Mouse (Mus musculus) spleen, adult 12 weeks (tissue): Measurements from ENCODE around the gene Prpf6.
A peak's percentile ranks its signal among the peaks of the same experiment; 100 is the strongest.

Experiments used
- DNase-seq: peaks from one replicate; pipeline ENCODE4 v3.0.0; 2022; ENCODE audit warnings: low spot score

The Prpf6 gene

DNA sequence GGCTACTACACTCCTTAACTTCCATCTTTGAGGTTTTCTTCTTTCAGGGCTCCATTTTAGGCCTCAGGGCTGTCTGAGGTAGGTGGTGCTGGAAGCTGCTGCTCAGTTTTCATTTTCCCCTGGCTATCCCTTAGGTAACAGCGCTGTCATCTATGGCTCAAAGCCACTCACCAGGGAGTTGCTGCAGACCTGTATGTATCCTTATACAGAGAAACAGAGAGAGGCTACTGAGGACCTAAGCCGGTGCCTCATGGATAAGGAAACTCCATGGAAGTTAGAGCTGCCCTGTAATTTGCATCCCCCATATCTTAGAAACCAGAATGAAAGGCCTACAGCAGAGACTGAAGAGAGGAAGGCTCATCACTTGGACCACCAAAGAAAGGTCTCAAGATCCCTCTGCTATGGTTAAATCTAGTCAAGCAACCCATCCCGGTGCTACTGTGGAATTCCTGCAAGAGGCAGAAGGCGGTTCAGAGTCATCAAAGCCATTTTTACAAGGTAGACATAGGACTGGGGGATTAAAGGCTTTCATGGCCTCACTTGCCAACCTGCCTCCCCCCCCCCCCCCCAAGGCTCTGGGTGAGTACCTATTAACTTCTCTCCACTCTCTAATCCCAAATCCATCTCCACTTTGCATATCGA is 11.4 kb upstream of the Prpf6 start:
- DNase-seq: no peak

DNA sequence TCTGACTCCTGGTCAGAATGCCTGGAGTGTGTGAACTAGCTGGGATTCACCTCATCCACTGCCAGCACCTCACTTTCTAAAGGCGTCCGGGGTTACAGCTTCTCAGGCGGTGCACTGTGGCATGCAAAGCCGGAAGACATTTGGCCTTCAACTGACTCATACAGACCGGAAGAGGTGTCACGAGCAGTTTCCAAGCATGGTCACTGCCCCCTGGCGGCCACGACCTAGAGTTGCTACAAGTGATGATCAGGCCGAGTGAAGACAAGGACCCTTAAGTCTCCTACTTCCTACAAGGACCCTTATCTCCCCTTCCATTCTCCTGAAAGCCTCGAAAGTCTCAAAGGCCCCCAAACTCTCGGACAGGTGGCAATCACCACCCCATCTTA is 10.7 kb upstream of the Prpf6 start:
- DNase-seq: peak; percentile 68

DNA sequence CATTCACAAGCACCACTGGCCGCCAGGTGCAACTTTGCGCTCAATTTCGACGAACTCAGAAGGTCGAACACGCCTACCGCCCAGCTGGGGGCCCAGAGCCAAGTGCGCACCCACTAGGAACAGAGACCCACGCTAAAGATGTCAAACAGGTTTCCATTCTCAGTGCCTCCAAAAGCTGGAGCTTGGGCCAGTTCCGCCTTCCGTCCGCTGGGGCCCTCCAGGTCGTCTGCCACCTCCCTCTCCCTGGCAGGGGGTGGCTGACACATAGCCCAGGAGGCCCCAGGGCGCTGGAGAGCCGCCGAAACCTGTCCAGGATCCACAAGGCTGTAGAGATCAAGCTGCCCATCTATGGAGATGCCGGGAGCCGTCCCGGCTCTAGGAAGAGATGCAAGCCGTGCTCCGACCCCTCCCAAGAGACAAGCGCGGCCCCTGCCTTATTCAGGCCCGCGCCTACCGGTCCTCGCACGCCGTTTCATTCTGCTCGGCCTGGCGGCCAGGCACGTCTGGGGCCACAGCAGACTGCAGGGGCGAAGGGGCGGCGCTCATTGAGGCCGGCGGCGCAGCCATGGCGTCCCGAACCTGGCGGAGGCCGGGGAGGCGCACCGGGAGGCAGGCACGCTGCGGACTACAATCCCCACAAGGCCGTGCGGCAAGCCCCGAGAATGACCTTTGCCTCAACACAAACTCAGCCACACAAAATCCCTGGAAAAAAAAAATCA is 10.1 kb upstream of the Prpf6 start:
- peak; percentile 73 for DNase-seq

DNA sequence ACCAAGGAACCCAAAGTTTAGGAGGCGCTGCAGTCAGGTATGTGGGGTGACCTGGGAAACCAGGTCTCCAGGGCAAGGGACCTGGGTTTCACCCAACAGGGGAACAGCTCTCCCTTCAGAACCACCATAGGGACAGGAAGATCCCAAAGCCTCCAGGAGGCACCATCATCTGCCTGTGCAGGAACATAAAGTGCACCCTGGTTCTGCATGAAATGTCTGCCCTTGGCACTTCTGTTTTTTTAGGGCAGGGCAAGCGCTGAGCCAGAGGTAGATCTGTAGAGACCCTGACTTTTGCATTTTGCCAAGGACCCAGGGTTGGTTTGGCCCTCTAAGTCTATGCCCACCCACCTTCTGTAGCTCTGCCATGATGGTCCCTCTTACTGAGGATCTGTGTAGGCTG is 9.3 kb upstream of the Prpf6 start:
- no peak for DNase-seq

DNA sequence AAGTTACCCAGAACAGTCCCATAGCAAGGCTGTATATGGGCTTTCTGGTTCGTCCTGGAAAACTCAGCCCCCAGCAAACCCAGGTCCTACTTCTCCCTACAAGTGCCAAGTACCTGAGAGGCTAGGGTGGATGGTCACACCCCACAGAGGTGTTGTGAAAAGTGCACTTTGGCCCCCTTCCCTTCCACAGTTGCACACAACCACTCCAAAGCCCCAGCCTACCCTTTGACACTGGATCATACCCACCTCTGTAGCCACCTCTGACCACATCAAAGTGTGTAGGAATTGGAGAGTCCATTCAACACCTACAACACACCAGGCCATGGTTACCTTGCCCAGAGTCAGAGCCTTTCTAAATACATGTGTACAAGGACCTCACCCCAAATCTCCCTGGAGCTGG is 8.7 kb upstream of the Prpf6 start:
- DNase-seq: no peak

DNA sequence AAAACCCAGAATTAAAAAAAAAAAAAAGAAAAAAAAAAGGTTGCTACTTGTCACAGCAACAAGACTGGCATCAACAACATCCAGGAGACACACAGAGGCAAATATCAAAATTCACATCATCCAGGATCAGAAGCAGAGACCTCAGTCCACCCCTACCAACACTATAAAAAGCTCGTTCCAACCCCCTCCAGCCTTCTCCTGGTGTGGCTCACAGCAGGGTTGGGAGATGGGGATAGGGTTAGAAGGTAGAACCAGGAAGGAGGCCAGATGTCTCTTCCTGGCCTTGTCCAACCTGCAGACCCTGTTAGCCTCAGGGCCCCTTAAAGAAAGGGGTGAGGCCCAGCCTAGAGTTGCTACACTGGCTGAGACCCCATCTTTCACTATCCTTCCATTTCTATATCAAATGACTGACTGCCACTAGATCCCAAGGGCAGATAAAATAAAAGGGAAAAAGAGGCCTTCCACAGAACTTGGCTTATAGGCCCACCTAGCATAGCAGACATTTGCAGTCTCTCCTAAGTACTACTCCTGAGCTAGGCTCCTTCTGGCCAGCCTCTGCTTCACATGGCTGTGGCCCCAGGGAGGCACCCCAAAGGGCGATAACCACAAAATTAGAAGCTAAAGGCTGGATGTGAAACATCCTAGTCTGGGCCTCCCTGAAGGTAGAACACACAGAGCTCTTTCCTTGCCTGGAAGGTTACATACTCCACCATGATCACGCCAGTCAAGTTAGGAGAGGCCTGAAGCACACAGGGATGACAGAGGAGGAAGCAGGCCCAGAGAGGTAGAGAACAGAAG is 8.0 kb upstream of the Prpf6 start:
- DNase-seq: no peak

DNA sequence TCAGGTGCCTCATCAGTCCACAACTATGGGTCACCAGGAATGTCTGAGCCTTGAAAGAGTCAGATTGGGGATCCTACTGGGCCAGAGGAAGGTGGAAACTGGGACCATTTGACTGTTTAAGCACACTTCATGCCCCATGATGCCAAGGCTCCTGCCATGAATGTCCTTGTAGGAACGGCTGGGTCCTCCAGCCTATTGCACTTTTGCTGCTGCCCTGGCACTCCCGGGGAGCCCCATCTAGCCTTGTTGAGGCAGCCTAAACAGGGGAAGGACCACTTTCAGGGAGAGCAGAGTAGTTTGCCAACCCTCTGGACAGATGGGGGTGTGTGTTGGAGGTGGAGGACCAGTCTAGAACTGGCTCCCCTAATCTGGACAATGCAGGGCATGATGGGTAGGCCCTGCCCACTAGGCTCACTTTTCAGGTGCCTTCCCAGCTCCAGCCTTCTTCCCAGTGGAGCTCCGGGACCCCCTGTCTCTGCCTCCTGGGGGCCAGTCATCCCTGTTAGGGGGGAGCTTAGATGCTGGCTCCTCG is 7.2 kb upstream of the Prpf6 start, which contains the start of gene Uckl1:
Uckl1 (minus strand) TSS at position 482 of the 532 bp plus-strand sequence.
- no peak for DNase-seq

DNA sequence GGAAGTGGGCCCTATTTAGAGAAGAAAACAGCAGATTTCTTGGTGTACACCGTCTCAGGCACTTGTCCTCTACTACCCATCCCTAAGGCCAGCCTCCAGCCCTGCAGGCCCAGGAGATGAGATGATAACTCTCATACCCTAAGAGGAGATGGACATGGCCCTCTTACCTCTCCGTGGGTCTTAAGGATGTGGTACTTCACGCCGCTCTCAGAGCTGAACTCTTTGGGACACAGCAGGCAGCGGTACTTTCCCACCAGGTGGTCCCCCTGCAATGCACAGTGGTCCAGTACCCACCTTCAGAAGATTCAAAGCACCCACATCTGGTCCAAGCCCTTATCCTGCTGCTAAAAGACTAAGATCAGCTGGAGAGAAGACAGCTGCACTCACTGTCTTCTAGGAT is 6.2 kb upstream of the Prpf6 start:
- no peak for DNase-seq

DNA sequence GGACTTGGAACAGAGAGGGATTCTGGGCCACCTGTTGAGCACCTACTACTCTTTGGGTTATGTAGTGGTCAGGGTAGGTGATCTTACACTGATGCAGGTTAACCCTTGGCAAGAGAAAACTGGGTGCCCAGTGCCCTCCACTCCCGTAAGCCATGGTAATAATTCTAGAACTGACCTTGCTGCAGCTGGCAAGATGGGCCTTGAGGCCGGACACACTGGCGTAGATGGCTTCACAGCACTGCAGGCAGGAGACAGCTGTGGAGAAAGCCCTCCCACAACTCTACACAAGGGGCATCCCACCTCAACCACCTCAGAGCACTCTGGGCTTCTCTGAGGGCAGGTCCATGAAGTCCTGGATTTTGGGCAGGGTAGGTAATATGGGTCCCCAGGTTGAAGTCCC is 5.5 kb upstream of the Prpf6 start:
- DNase-seq: no peak

DNA sequence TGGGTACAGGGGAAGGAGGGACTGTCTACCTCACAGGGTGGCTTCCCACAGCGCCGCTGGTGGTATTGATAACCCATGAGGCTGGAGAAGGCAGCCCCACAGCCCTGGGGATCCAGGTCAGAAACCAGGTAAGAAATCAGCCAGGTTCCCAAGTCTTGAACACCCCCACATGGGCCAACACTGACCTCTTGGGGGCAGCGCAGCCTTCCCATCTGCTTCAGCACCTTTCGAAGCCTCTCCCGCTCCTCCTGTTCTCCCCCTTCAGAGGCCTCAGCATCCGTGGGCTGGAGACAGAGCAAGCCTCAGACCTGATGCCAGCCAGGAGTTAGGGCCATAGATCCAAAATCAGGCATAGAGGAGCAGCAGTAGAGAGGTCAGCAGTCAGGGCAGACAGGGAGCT is 3.9 kb upstream of the Prpf6 start:
- no peak for DNase-seq

DNA sequence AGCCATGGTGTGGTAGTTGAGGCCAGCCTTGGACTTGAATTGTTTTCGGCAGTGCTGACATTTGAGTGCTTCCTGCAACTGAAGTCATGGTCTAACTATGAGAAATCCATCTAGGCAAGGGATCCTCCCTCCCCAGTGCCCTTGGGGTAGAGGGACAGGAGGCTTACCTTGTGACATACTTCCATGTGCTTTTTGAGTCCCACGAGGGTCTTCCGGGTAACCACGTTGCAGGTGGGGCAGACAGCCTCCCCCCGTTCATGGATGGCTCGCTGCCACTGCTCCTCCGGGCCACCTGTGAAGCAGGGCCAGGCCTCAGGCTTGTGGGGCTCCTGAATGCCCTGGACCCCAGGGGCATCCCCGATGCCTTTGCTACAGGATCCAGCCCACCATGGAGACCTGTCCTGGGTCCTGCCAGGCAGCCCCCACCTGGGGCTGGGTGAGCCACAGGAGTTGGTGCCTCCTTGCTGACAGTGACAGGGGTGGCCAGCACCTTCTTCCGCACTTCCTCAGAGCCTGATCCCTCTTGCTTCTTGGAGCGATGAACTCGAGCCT is 3.4 kb upstream of the Prpf6 start:
- DNase-seq: no peak

DNA sequence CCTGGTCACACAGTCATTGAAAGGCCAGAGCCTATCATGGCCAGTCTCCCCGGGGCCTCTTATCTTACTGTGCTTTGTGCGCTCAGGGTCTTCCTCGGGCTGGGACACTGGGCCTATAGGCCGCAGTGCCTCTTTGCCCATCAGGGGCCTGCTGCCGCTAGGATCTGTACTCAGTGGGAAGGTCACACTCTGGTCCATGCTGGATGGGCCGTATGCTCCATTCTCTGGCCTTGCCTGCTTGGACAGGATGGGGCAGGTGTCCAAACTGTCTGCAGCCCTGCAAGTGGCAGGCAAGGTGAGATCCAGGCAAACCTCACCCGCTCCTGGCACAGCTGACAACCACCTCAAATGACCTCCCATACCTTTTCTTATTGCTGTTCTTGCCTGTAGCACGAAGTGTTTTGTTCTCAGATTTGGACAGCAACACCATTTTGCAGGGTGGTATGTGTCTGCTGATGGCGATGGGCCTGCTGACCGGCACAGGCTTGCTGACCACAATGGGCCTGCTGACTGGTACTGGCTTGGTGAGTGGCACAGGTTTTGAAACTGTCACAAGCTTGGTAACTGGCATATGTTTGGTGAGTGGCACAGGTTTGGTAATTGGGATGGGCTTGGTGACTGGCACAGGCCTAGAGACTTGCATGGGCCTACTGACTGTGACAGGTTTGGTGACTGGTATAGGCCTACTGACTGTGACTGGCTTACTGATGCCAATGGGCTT is 2.5 kb upstream of the Prpf6 start:
- DNase-seq: no peak

DNA sequence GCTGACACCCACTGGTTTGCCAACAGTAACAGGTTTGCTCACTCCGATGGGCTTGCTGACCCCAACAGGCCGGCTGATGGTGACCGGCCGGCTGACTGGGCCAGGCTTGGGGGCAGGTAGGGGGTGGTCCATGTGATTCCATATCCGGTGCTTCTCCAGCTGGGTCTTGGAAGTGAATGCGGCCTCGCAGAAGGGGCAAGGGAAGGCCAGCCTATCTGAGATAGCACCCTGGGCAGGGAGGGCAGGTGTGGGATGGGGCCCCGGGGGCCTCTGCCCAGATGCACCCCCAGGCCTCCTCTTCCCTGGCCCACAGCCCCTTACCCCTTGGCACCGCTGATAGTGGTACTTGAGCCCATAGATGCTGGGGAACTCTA is 1.9 kb upstream of the Prpf6 start:
- no peak for DNase-seq

DNA sequence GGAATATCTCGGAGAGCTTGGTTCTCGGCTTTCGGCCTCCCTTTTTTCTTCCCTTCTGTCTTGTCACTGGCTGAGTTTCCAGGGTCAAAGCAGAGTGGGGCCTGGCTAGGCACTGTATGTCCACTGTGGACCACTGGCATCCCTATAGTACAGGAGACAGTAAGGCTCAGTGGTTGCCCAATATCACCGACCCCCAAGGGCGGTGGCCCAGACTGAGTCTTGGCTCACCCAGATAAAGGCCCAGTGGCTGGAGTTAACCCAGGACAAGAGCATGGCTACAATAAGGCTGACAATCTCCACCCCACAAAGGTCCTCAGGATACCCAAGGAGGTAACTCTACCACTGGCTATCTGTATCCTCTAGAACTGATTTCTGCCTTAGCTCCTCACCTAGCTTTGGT is 1.2 kb upstream of the Prpf6 start:
- no peak for DNase-seq

DNA sequence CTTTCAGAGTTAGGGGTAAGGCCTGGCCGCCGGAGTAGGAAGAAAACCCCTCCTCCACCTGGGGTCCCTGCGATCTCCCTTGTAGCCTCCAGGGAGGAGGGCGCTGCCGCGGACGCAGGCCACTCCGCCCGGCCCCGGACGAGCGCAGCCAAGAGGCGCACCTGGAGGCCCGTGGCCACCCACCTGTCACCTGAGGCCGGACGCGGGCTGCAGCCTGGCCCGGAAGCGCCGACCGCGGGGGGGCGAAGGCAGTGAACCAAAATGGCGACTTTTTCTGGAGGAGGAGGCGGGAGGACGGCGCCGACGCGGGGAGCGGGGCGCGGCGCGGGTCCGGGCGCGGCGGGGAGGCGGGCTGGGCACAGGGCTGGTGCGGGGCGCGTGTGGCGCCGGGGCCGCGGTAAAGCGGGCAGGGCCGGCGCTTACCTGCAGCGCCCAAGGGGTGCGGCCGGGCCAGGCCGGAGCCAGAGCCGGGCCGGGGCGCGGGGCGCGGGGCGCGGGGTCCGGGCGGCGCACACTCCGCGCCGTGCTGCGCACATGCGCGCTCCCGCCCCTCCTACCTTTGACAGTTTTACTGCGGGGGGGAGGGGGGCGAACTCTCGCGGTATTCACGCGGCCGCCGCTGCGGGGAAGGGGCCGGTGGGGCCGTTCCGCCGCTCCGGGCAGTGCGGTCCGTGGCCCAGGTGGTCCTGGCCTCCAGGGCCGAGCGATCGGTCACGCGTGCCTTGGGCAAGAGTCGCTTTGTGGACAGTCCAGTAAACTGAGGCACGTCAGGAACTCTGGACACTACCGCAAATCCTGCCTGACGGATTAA is 768 bp downstream of the Prpf6 start, which contains the start of gene Zfp512b:
Zfp512b (minus strand) TSS at position 573 of the 811 bp plus-strand sequence.
- DNase-seq: no peak

DNA sequence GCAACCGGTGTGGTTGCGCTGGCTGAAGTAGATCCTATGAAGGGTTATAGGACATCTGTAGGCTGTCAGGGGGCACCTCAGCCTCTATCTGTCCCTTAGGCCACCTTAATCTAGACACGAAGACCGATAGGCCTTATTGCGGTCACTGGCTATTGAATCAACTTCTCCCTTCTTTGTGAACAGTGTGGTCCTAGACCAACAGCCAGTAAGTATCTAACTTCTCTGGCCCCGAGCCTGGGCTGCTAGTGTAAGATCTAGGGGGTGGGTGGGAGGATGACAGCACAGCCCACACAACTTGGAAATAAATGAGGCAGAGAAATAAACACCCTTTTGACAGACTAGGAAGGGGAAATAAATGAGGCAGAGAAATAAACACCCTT is 1.4 kb downstream of the Prpf6 start:
- no peak for DNase-seq

DNA sequence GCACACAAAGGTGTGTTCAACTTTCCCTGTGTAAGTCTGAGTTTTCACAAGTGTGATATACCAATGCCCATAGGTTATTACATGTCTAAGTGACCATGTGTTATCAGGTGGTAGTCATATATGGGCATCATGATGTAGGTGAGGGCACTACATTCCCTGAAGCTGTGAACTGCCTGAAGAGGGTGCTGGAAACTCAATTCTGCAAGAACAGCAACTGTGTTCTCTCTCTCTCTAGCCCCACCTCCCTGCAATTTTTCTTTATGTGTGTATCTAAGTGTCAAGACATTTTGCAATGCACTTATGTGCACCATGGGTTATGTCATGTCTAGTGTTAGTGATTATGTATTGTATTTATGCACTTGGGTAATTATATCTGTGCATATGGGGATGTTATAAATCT is 2.3 kb downstream of the Prpf6 start:
- DNase-seq: no peak

DNA sequence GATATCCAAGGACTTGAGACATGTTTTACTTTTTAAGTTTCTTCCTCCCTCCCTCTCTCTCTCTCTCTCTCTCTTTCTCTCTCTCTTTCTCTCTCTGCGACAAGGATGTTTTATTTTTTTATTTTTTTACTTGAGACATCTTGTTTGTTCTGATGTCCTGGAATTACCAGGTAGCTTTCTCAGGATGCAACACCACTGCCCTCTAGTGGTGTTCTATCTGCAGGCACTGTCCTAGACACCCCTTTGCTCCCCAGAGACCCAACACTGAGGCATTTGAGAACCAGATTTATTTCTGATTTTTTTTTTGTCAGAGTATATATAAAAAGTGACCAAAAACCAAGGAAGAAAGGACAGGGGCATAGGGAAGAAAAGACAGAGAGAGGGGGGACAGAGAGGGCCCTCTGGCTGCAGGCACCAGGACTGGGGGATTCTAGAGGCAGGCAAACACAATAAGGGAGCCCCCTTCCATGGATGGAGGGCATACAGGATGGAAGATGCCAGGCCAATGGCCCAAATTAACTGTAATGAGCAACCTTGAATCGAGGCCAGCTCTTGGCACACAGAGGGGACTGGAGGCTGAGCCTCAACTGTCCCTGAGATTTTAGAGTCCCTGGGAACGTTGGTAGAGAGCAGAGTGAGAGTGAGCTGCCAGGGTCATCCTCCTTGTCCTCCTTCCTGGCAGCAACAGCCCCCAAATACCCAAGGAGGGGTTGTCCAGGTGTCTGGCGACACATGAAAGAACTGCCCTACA is 3.5 kb downstream of the Prpf6 start:
- DNase-seq: no peak

DNA sequence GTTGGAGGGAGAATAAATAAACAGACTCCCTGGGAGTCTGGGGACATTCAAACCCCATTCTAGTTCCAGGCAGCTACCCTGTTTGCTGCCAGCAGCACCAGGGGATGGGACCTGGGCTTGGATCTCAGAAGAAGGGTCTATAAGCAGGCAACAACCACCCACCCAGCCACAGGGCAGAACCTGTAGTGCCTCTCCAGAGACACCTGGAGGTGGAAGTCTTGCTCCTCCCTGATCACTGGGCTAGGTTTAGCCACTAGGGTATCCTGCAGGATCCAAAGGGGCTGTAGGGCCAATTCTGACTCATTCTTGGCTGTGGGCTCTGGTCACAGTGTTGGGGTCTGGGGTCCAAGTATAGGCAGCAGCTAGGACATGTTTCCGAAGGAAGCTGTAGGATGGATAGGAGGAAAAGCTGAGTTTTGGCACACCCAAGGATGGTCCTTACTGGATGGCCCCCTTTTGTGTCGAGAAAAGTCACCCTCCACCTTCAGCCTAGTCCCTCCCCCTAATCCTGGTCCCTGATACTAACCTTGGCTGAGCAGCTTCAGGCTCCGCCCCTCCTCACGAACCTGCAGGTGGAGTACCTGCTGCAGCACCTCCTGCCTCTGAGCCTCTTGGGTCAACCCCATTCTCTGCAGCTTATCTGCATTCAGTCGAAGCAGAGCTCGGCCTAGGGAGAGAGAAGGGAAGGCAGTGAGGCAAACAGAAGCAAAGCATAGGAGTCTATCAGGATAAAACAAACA is 4.7 kb downstream of the Prpf6 start:
- no peak for DNase-seq
